Mouse (Mus musculus) MEL (cell line): ENCODE data around the gene Dnajc15. TPM values are rescaled to one million over a fixed set of nuclear protein-coding genes. Genes with fewer than 3 reads are reported as not detected.

Experiments used
- DNase-seq: peaks from one replicate; pipeline ENCODE4 v3.0.0; 2011; ENCODE audit warnings: low read depth, low spot score
- H3K27ac ChIP-seq: 2 replicates; pipeline ENCODE4 v1.5.1; 2012; ENCODE audit warnings: low read depth, mild to moderate bottlenecking, control low read depth, low read length, moderate library complexity; ENCODE audit not compliant: control insufficient read depth
- H3K27me3 ChIP-seq, 2 experiments: fragments of 150-350 bp in 1 of 2; sonication (generic) in 1 of 2; 2 replicates each; pipeline ENCODE4 v1.6.1; 2012; ENCODE audit warnings: low read length in 2 of 2, mild to moderate bottlenecking in 2 of 2, improper control_type of control experiment in 1 of 2, moderate library complexity in 1 of 2; ENCODE audit not compliant: insufficient read depth in 2 of 2, control insufficient read depth in 1 of 2
- H3K36me3 ChIP-seq, 2 experiments: 2 replicates each; pipeline ENCODE4 v1.6.1; 2012 to 2014; ENCODE audit warnings: low read length in 2 of 2, improper control_type of control experiment in 1 of 2, inconsistent platforms in 1 of 2, mild to moderate bottlenecking in 1 of 2; ENCODE audit not compliant: insufficient read depth in 2 of 2, control insufficient read depth in 1 of 2
- H3K4me1 ChIP-seq, 2 experiments: fragments of 150-350 bp in 1 of 2; sonication (generic) in 1 of 2; 2 replicates each; pipeline ENCODE4 v1.6.1; 2012; ENCODE audit warnings: low read length in 2 of 2, improper control_type of control experiment in 1 of 2, mild to moderate bottlenecking in 1 of 2; ENCODE audit not compliant: insufficient read depth in 2 of 2, control insufficient read depth in 1 of 2
- H3K4me3 ChIP-seq, 2 experiments: fragments of 150-350 bp in 1 of 2; sonication (generic) in 1 of 2; 2 replicates each; pipeline ENCODE4 v1.5.1; 2012; ENCODE audit warnings: low read depth in 2 of 2, low read length in 2 of 2, mild to moderate bottlenecking in 2 of 2, moderate library complexity in 2 of 2, control low read depth in 1 of 2, improper control_type of control experiment in 1 of 2; ENCODE audit not compliant: control insufficient read depth in 1 of 2, insufficient read depth in 1 of 2
- H3K79me2 ChIP-seq: 2 replicates; pipeline ENCODE4 v1.6.1; 2012; ENCODE audit warnings: mild to moderate bottlenecking, low read length, moderate library complexity; ENCODE audit not compliant: control insufficient read depth, poor library complexity, insufficient read depth
- H3K9ac ChIP-seq: 2 replicates; pipeline ENCODE4 v1.6.1; 2012; ENCODE audit warnings: low read depth, mild to moderate bottlenecking, control low read depth, low read length, moderate library complexity; ENCODE audit not compliant: control insufficient read depth, poor library complexity, severe bottlenecking
- H3K9me3 ChIP-seq: fragments of 150-350 bp; sonication (generic); replicated peaks from 2 replicates; pipeline ENCODE4 v1.6.1; 2012; ENCODE audit warnings: mild to moderate bottlenecking, low read length, improper control_type of control experiment, moderate library complexity; ENCODE audit not compliant: insufficient read depth
- BHLHE40 ChIP-seq: IDR thresholded peaks from 2 replicates; pipeline ENCODE4 v1.6.1; 2012; ENCODE audit warnings: low read depth, mild to moderate bottlenecking, inconsistent platforms, low read length, improper control_type of control experiment, borderline replicate concordance
- CHD1 ChIP-seq: IDR thresholded peaks from 2 replicates; pipeline ENCODE4 v1.6.1; 2012; ENCODE audit warnings: low read depth, mild to moderate bottlenecking, inconsistent platforms, low read length, improper control_type of control experiment
- CHD2 ChIP-seq: IDR thresholded peaks from 2 replicates; pipeline ENCODE4 v1.6.1; 2011; ENCODE audit warnings: low read length, improper control_type of control experiment
- EP300 ChIP-seq, 2 experiments: IDR thresholded peaks; 2 replicates each; pipeline ENCODE4 v1.6.1; 2011; ENCODE audit warnings: improper control_type of control experiment in 2 of 2, low read length in 2 of 2, low read depth in 1 of 2, mild to moderate bottlenecking in 1 of 2
- ETS1 ChIP-seq: IDR thresholded peaks from 2 replicates; pipeline ENCODE4 v1.6.1; 2012; ENCODE audit warnings: low read depth, mild to moderate bottlenecking, inconsistent platforms, low read length, improper control_type of control experiment, moderate library complexity
- GATA1 ChIP-seq: IDR thresholded peaks from 2 replicates; pipeline ENCODE4 v1.6.1; 2011; ENCODE audit warnings: low read depth, low read length, improper control_type of control experiment
- HCFC1 ChIP-seq: IDR thresholded peaks from 2 replicates; pipeline ENCODE4 v1.6.1; 2012; ENCODE audit warnings: low read depth, mild to moderate bottlenecking, inconsistent platforms, low read length, improper control_type of control experiment, moderate library complexity
- JUND ChIP-seq: IDR thresholded peaks from 2 replicates; pipeline ENCODE4 v1.6.1; 2011; ENCODE audit warnings: low read depth, mild to moderate bottlenecking, improper control_type of control experiment, low read length
- MYB ChIP-seq: IDR thresholded peaks from 2 replicates; pipeline ENCODE4 v1.6.1; 2011; ENCODE audit warnings: mild to moderate bottlenecking, low read depth, low read length, improper control_type of control experiment
- NELFE ChIP-seq: IDR thresholded peaks from 2 replicates; pipeline ENCODE4 v1.6.1; 2011; ENCODE audit warnings: low read depth, low read length, improper control_type of control experiment
- NRF1 ChIP-seq: IDR thresholded peaks from 2 replicates; pipeline ENCODE4 v1.6.1; 2014; ENCODE audit warnings: low read depth, mild to moderate bottlenecking, inconsistent platforms, low read length, improper control_type of control experiment, moderate library complexity; ENCODE audit not compliant: poor library complexity, insufficient read depth, severe bottlenecking
- POLR2A ChIP-seq, 2 experiments: IDR thresholded peaks; 2 replicates each; pipeline ENCODE4 v1.6.1; 2011 to 2012; ENCODE audit warnings: low read length in 2 of 2, mild to moderate bottlenecking in 2 of 2, control low read depth in 1 of 2, improper control_type of control experiment in 1 of 2, low read depth in 1 of 2, moderate library complexity in 1 of 2; ENCODE audit not compliant: control insufficient read depth in 1 of 2, insufficient read depth in 1 of 2, poor library complexity in 1 of 2
- POLR2AphosphoS2 ChIP-seq: IDR thresholded peaks from 2 replicates; pipeline ENCODE4 v1.6.1; 2011; ENCODE audit warnings: low read length, improper control_type of control experiment
- SMC3 ChIP-seq: IDR thresholded peaks from 2 replicates; pipeline ENCODE4 v1.6.1; 2011; ENCODE audit warnings: low read depth, low read length, improper control_type of control experiment
- TCF12 ChIP-seq: IDR thresholded peaks from 2 replicates; pipeline ENCODE4 v1.6.1; 2014; ENCODE audit warnings: low read depth, mild to moderate bottlenecking, inconsistent platforms, low read length, improper control_type of control experiment, moderate library complexity
- USF1 ChIP-seq: IDR thresholded peaks from 2 replicates; pipeline ENCODE4 v1.6.1; 2014; ENCODE audit warnings: low read depth, mild to moderate bottlenecking, inconsistent platforms, low read length, improper control_type of control experiment, moderate library complexity
- USF2 ChIP-seq, 2 experiments: IDR thresholded peaks; 2 replicates each; pipeline ENCODE4 v1.6.1; 2011 to 2012; ENCODE audit warnings: improper control_type of control experiment in 2 of 2, low read length in 2 of 2, borderline replicate concordance in 1 of 2, inconsistent platforms in 1 of 2, low read depth in 1 of 2, mild to moderate bottlenecking in 1 of 2; ENCODE audit not compliant: insufficient read depth in 1 of 2
- ZMIZ1 ChIP-seq: IDR thresholded peaks from 2 replicates; pipeline ENCODE4 v1.6.1; 2012; ENCODE audit warnings: low read depth, mild to moderate bottlenecking, inconsistent platforms, low read length, improper control_type of control experiment, moderate library complexity
- ZNF384 ChIP-seq: IDR thresholded peaks from 2 replicates; pipeline ENCODE4 v1.6.1; 2012; ENCODE audit warnings: low read depth, mild to moderate bottlenecking, inconsistent platforms, low read length, improper control_type of control experiment
- polyA plus RNA-seq, 2 experiments: library from polyadenylated mRNA; stranded (reverse) in 1 of 2; unstranded in 1 of 2; fragments of >175 nt in 1 of 2; fragments of >200 nt in 1 of 2; gene quantifications; 2 replicates each; pipeline versions ENCODE4 v1.2.1 to v1.2.4; 2012; ENCODE audit warnings: low replicate concordance in 2 of 2, low read depth in 1 of 2; ENCODE audit not compliant: insufficient read length in 2 of 2, insufficient read depth in 1 of 2, missing spikeins in 1 of 2
- total RNA-seq: library from RNA; depleted of rRNA; stranded (reverse); fragments of 300-350 nt; gene quantifications from 2 replicates; pipeline ENCODE4 v1.2.3, GENCODE M21; 2012

Gene Dnajc15
- total and polyA plus RNA-seq, 3 experiments, result not detected

DNA sequence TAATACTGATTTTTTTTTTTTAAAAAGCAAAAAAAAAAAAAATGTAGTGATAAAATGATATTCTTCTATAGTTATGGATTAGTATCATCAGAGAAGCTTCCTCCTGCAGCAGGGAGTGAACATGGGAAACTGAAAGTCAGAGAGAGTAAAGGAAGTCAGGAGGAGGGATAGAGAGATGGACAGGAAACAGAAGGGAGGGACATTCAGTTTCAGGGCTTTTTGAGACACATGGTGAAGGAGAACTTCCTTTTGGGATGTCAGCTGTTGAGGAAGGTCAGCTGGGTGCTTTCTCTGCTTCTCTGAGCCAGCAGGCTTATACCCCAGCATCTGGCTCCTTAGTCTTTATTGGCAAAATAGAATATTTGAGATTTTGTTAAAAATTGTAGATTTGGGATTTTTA is 42.6 kb downstream of the Dnajc15 start:
- Histone ChIP-seq H3K9me3 (no peaks in the 10 kb centered on the region), H3K27me3 (no peaks in the 10 kb centered on the region), H3K4me1 (no peaks in the 10 kb centered on the region), H3K27ac (no peak overlapping the region), H3K4me3 (no peak overlapping the region), H3K9ac (no peak overlapping the region), H3K36me3 (no peaks in the 10 kb centered on the region), H3K79me2 (no peaks in the 10 kb centered on the region)
- TF ChIP-seq CHD1 (no peak), NRF1 (no peak), ZNF384 (no peak), CHD2 (no peak), POLR2AphosphoS2 (no peak), ZMIZ1 (no peak), GATA1 (no peak), EP300 (IDR thresholded peaks at IDR 0.05; ENCODE audit: low read depth in 1 of 2, low read length in 2 of 2) (no peak), MYB (no peak), USF1 (no peak), TCF12 (no peak), POLR2A (IDR thresholded peaks at IDR 0.05; ENCODE audit: control insufficient read depth in 1 of 2, insufficient read depth in 1 of 2, low read depth in 1 of 2, low read length in 2 of 2, poor library complexity in 1 of 2) (no peak), HCFC1 (no peak)
- DNase-seq, result no peak

DNA sequence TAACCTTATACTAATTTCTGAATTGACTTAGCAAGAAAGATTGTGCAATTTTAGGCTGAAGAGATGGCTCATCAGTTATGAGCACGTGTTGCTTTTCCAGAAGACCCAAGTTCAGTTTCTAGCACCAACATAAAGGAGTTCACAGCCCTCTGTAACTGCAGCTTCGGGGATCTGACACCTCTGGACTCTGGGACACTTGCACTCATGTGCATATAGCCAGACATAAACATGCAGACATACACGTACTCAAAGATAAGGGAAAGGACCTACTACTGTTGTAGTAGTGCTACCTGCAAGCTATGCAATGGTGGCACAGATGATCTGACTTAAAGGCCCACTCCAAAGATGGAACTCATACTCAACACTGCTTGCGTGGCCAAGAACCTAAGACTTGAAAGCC is 43.0 kb downstream of the Dnajc15 start:
- no peak overlapping the region for H3K27ac ChIP-seq
- TF ChIP-seq SMC3, result no peak
- TF ChIP-seq NELFE, result no peak
- TF ChIP-seq ETS1, result no peak
- no peak for TF ChIP-seq USF2 (IDR thresholded peaks at IDR 0.05; ENCODE audit: borderline replicate concordance in 1 of 2, insufficient read depth in 1 of 2, low read depth in 1 of 2, low read length in 2 of 2)
- TF ChIP-seq JUND, result no peak
- no peak for TF ChIP-seq BHLHE40
- no peak for TF ChIP-seq CHD1
- H3K9ac ChIP-seq, result no peak overlapping the region
- H3K36me3 ChIP-seq, result no peaks in the 10 kb centered on the region
- no peak for DNase-seq
- H3K9me3 ChIP-seq, result no peaks in the 10 kb centered on the region
- no peak overlapping the region for H3K4me3 ChIP-seq
- no peaks in the 10 kb centered on the region for H3K27me3 ChIP-seq
- H3K79me2 ChIP-seq, result no peaks in the 10 kb centered on the region
- H3K4me1 ChIP-seq, result no peaks in the 10 kb centered on the region
